Mouse (Mus musculus) B cell, adult (primary cell): ENCODE results near the gene Nf1. TPM values are rescaled to one million over a fixed set of nuclear protein-coding genes. Genes with fewer than 3 reads are reported as not detected.

ENCODE experiments used
- total RNA-seq: library from RNA; stranded (reverse); gene quantifications from 4 replicates; pipeline ENCODE4 v1.2.4, GENCODE M21; 2023; ENCODE audit not compliant: inconsistent age

The Nf1 gene
- 24.6 to 37.2 TPM (median 30.0 TPM) in 4 replicates for total RNA-seq

DNA sequence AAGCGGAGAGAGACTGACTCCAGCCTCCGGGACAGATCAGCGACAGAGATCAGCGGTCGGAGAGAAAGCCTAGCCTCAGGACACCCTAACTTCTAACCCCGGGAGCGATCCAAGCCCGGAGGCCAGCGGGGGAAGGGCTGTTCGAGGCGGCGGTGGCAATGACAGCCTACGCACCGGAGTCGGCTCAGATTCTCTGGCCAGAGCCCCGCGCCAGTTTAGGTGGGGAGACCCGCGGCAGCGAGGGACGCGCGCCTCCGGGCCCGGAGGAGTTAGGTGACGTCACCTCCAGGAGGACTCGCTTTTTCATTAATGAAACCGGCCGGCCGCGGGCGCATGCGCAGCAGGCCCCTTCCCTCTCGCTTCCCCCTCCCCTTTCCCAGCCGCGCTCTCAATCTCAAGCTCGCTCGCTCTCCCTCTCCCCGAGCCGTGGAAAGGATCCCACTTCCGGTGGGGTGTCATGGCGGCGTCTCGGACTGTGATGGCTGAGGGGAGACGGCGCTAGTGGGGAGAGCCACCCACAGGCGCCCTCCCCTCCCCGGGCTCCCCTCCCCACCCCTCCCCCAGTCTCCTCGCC, at the start of gene Nf1:
Nf1 (plus strand) TSS at position 460 of the 574 bp plus-strand sequence.

DNA sequence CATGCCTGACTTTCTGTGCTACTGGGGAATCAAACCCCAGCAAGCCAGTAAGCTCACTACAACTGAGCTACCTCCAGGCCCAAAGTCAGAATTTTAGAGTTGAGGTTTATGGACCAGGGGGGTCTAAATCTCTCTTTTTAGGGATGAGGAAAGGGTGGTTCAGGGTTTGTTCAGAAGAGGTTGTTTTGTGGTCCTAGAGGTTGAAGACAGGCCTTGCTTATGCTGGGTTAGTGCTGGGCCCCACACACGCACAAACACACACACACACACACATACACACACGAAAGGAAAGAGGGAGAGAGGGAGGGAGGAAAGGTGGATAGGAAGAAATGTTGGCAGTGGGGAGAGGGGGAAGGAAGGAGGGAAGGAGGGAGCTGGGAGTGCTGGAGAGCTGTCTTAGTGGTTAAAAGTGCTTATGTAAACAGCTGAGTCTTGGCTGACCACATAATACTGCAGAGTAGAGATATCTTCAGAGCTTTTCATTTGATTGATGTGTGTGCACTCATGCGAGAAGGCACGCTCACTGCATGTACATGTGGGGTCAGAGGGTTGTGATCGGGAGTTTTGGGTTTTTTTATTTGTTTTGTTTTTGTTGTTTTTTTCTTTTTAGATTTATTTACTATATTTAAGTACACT, 42.5 kb upstream of the Nf1 start, which contains the start of gene Gm9964:
Gm9964 (minus strand) TSS at position 51 of the 636 bp plus-strand sequence.

DNA sequence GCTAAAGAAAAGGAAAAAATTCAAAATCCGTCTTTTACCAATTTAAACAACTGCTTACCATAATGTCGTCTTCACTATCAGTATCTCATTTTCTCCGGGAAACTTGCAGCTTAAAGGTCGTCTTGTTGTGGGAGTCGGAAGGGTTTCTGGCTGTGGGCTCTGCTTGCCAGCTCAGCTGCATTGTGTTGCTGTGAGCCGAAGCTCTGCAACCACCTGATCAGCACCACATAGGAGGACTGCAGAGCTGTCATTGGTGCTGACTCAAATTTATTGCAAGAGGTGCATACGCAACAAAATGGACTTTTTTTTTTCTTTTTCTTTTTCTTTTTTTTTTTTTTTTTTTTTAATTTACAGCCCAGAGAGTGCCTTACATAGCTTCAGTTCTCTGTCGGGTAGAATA, 164.4 kb downstream of the Nf1 start, which contains the start of gene Omg:
Omg (minus strand) TSS at position 240 of the 400 bp plus-strand sequence.

DNA sequence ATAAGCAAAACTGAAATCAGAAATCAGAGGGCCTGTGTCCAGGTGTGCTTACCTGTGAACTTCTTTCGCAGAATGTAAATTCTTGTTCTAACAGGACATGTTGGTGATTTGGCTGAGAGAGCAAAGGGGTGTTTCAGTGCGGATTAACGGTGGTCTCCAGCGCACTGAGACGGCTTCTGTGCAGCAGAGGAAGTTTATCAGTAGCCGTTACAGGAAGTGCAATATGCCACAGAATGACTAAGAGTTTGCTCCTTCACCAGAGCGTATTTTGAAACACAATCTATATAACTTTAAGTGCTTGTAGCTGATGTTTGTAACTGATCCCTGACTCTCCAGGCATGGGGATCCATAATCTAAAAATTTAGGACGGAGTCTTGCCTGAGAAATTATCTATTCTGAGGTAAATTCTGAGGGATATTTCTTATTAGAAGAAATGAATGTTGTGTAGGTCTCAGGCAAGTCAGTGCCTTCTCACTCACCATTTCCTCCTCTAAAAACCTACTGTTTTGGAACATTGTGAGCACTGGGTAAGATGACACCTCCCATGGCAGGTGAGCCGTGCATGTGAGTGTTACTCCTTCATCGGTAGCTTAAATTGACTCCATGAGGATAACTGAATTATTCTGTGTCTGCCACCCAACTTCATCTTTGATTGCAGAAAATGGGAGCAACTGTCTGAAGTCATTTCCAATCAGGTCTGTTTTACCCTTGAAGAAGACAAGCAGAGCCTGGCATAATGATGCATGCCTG, 184.2 kb downstream of the Nf1 start, which contains the start of gene Evi2b:
Evi2b (minus strand) TSS at position 203 of the 750 bp plus-strand sequence.

DNA sequence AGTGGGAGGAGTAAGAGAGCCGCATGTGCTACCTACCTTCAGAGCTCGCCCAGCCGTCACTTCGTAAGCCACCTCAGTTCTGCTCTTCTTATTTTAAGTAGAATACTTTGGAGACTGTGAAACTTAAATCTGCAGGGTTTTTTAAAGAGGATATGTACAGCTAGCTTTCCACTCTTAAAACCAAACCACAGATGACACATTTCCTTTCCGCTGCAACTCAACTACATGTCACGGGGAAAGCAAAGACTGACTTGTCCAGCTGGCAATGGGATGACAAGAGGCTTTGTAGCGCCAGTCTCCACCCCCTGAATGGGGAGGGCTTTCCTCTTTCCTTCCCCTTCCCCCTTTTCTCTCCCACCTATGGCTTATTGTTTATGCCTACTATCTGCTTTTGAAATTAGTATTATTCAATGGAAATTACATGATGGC, 190.9 kb downstream of the Nf1 start, which contains the start of the genes Evi2 and Evi2a:
Evi2 (minus strand) TSS at position 257 of the 429 bp plus-strand sequence.
Evi2a (minus strand) TSS at position 277 of the 429 bp plus-strand sequence.

DNA sequence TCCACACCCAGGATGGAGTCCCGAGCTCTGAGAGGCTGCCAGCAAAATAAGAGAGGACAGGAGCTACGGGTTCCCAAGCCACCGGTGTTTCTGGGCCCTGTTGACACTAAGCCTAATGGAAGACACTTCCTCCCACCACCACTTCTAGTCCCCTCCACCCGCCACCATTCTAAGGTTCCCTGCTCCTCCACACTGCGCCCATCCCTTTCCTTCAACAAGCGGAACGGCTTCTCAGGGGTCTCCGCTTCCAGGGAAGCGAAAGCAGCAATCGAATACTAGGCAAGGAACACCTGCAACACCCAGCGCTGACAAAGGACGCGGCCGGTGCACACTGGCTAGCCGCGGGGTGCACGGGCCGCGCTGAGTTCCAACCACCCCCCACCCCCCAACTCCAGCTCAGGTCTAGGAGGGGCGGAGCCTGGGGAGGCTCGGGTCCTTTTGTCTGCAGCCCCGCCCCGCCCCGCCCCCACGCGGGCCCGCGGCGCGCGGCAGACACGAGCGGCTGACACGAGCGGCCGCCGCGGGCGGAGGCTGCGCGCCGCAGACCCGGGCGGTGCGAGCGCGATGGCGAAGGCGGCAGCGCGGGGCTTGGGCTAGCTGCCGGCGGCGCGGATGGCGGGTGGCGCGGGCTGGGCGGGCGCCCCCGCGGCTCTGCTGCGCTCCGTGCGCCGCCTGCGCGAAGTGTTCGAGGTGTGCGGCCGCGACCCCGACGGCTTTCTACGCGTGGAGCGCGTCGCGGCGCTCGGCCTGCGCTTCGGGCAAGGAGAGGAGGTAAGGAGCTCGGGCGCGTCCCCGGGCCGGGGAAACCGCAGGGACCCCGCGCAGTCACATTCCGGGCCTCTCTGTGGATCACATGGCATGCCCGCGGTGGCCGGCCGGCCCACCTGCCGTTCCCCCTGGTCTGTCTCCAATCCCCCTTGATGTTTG, 251.4 kb downstream of the Nf1 start, which contains the start of gene Rab11fip4:
Rab11fip4 (plus strand) TSS at position 549 of the 927 bp plus-strand sequence.

Other genes starting within 250 kb of the Nf1 start
- gene Ksr1, start 193.3 kb upstream of the Nf1 start, total RNA-seq = 12.3 to 15.4 TPM (median 13.5 TPM) in 4 replicates
- 161 to 182 TPM (median 164 TPM) in 4 replicates for gene Wsb1, start 85.0 kb upstream of the Nf1 start, total RNA-seq
- gene Gm9964, start 42.8 kb upstream of the Nf1 start, total RNA-seq = 1.5 to 3.8 TPM (median 2.8 TPM) in 4 replicates
- gene Omg, start 164.4 kb downstream of the Nf1 start, total RNA-seq = 0.51 to 0.64 TPM in 2 of 4 replicates, not detected in the others
- 132 to 160 TPM (median 159 TPM) in 4 replicates for gene Evi2b, start 184.1 kb downstream of the Nf1 start, total RNA-seq
- 5.7 to 9.6 TPM (median 8.0 TPM) in 4 replicates for gene Evi2, start 190.9 kb downstream of the Nf1 start, total RNA-seq
- 56.1 to 75.4 TPM (median 65.3 TPM) in 4 replicates for gene Evi2a, start 190.9 kb downstream of the Nf1 start, total RNA-seq